Mouse (Mus musculus) heart, adult 2 months (tissue): Measurements from ENCODE around the gene Ripor1.
A peak's percentile ranks its signal among the peaks of the same experiment; 100 is the strongest.

ENCODE experiments used
- CTCF ChIP-seq: fragments of 200-600 bp; IDR thresholded peaks from 2 replicates; pipeline ENCODE4 v1.8.1; 2022; ENCODE audit warnings: antibody characterized with exemption, mild to moderate bottlenecking, moderate library complexity
- EP300 ChIP-seq: fragments of 200-500 bp; IDR thresholded peaks from 2 replicates; pipeline ENCODE4 v1.6.1; 2011; ENCODE audit warnings: low read depth, low read length, control low read depth; ENCODE audit not compliant: insufficient read depth
- POLR2A ChIP-seq: fragments of 200-500 bp; IDR thresholded peaks from 2 replicates; pipeline ENCODE4 v1.6.1; 2011; ENCODE audit warnings: mild to moderate bottlenecking, low read depth, low read length, control low read depth; ENCODE audit not compliant: insufficient read depth

GRCm38 (mm10) chr8:105661167-105661566 is 56.1 kb downstream of the Ripor1 start:
- no peak for TF ChIP-seq POLR2A
- peak; percentile 71 for TF ChIP-seq CTCF
- no peak for TF ChIP-seq EP300
